Mouse (Mus musculus) limb, embryonic 14.5 days (tissue): ENCODE measurements at regions not wholly inside any gene's neighbourhood (a gene's known extent, or its start where the extent isn't known, plus 50 kb on each side); places are given as distances from the start of the nearest gene placed in this dataset.

Experiments used
- ATAC-seq: fragments of 200-750 bp; cut with Nextera tagmentation; 2 replicates; pipeline ENCODE4 v1.8.0; 2017; ENCODE audit warnings: low read depth, moderate number of reproducible peaks, moderate TSS enrichment; ENCODE audit not compliant: low FRiP score
- DNase-seq: peaks from one replicate; pipeline ENCODE4 v3.0.0-alpha.2; 2015; ENCODE audit warnings: low spot score
- H3K27ac ChIP-seq: fragments of 300-500 bp; sonication (generic); replicated peaks from 2 replicates; pipeline ENCODE4 v1.5.1; 2014; ENCODE audit warnings: low read depth, mild to moderate bottlenecking, low read length, moderate library complexity, mixed read lengths
- H3K27me3 ChIP-seq: fragments of 300-500 bp; sonication (generic); 2 replicates; pipeline ENCODE4 v1.6.1; 2014; ENCODE audit warnings: low read length, mixed read lengths; ENCODE audit not compliant: control insufficient read depth, insufficient read depth
- H3K36me3 ChIP-seq: fragments of 300-500 bp; sonication (generic); 2 replicates; pipeline ENCODE4 v1.6.1; 2014; ENCODE audit warnings: mild to moderate bottlenecking, low read length, moderate library complexity, mixed read lengths; ENCODE audit not compliant: control insufficient read depth, insufficient read depth
- H3K4me1 ChIP-seq: fragments of 300-500 bp; sonication (generic); 2 replicates; pipeline ENCODE4 v1.6.1; 2014; ENCODE audit warnings: antibody characterized with exemption, low read length, mixed read lengths; ENCODE audit not compliant: control insufficient read depth, insufficient read depth
- H3K4me2 ChIP-seq: fragments of 300-500 bp; sonication (generic); replicated peaks from 2 replicates; pipeline ENCODE4 v1.6.1; 2014; ENCODE audit warnings: low read depth, mild to moderate bottlenecking, low read length, moderate library complexity; ENCODE audit not compliant: severe bottlenecking
- H3K4me3 ChIP-seq: fragments of 300-500 bp; sonication (generic); replicated peaks from 2 replicates; pipeline ENCODE4 v1.5.1; 2014; ENCODE audit warnings: low read length
- H3K9ac ChIP-seq: fragments of 300-500 bp; sonication (generic); 2 replicates; pipeline ENCODE4 v1.6.1; 2014; ENCODE audit warnings: mild to moderate bottlenecking, low read depth, low read length, moderate library complexity; ENCODE audit not compliant: severe bottlenecking
- H3K9me3 ChIP-seq: fragments of 300-500 bp; sonication (generic); 2 replicates; pipeline ENCODE4 v1.6.1; 2016; ENCODE audit warnings: low read length; ENCODE audit not compliant: control insufficient read depth
- POLR2A ChIP-seq: fragments of 200-500 bp; IDR thresholded peaks from 2 replicates; pipeline ENCODE4 v1.8.0; 2012; ENCODE audit warnings: inconsistent platforms, mild to moderate bottlenecking, moderate library complexity, borderline replicate concordance; ENCODE audit not compliant: insufficient read depth, insufficient read length; ENCODE audit errors: extremely low read depth
- WGBS: fragments of 180-500 bp; shearing (Covaris S2); extraction: QIAGEN DNeasy Blood & Tissue Kit; methylation state at CpG from one replicate; pipeline ENCODE4 v1.1.7; 2014; 5-methylcytosine and 5-hydroxymethylcytosine counted together

- no peaks in the 10 kb centered on the region for H3K4me1 ChIP-seq
- no peaks in the 10 kb centered on the region for H3K9me3 ChIP-seq
- WGBS = 89% methylated on average over 3 of the region's 3 CpGs
- no peak overlapping the region for H3K27ac ChIP-seq
- no peaks in the 10 kb centered on the region for H3K27me3 ChIP-seq
- no peak overlapping the region for H3K9ac ChIP-seq
- H3K4me2 ChIP-seq = no peak overlapping the region
- H3K36me3 ChIP-seq = no peaks in the 10 kb centered on the region
- TF ChIP-seq POLR2A = no peak
- H3K4me3 ChIP-seq = no peak overlapping the region
- DNase-seq = no peak
- no peak for ATAC-seq
These were observed 62.9 kb upstream of the Isx start for GRCm38 (mm10) chr8:74810054-74810453.

- Histone ChIP-seq H3K4me3 (no peak overlapping the region), H3K27ac (no peak overlapping the region), H3K27me3 (no peaks in the 10 kb centered on the region), H3K9me3 (no peaks in the 10 kb centered on the region), H3K36me3 (no peaks in the 10 kb centered on the region), H3K4me1 (no peaks in the 10 kb centered on the region), H3K4me2 (no peak overlapping the region), H3K9ac (no peak overlapping the region)
- DNase-seq (no peak), ATAC-seq (no peak)
- 45% methylated on average over 1 of the region's 1 CpGs for WGBS
- TF ChIP-seq POLR2A = no peak
These were observed 54.5 kb upstream of the Isx start for GRCm38 (mm10) chr8:74818434-74818833.

- H3K36me3 ChIP-seq = no peaks in the 10 kb centered on the region
- TF ChIP-seq POLR2A = no peak
- no peaks in the 10 kb centered on the region for H3K4me1 ChIP-seq
- no peak for DNase-seq
- ATAC-seq = no peak
- H3K27ac ChIP-seq = no peak overlapping the region
- H3K9ac ChIP-seq = no peak overlapping the region
- H3K9me3 ChIP-seq = no peaks in the 10 kb centered on the region
- H3K27me3 ChIP-seq = no peaks in the 10 kb centered on the region
- no peak overlapping the region for H3K4me3 ChIP-seq
- H3K4me2 ChIP-seq = no peak overlapping the region
- 35% methylated on average over 3 of the region's 3 CpGs for WGBS
These were observed 52.3 kb upstream of the Isx start for GRCm38 (mm10) chr8:74820716-74821115.

- no peak for DNase-seq
- no peak overlapping the region for H3K4me2 ChIP-seq
- no peaks in the 10 kb centered on the region for H3K27me3 ChIP-seq
- no peak overlapping the region for H3K4me3 ChIP-seq
- TF ChIP-seq POLR2A = no peak
- H3K36me3 ChIP-seq = no peaks in the 10 kb centered on the region
- no peaks in the 10 kb centered on the region for H3K9me3 ChIP-seq
- H3K9ac ChIP-seq = no peak overlapping the region
- H3K4me1 ChIP-seq = no peaks in the 10 kb centered on the region
- no peak overlapping the region for H3K27ac ChIP-seq
- no peak for ATAC-seq
These were observed 50.7 kb upstream of the Isx start for GRCm38 (mm10) chr8:74822288-74822687.
